Mouse (Mus musculus): Measurements from ENCODE around the gene Tmem79. TPM values are rescaled to one million over a fixed set of nuclear protein-coding genes. Genes with fewer than 3 reads are reported as not detected.

The Tmem79 gene
- polyA plus RNA-seq, 1 experiment: not detected

GRCm38 (mm10) chr3:88352907-88353306, 17.0 kb upstream of the Tmem79 start:
- no peak for TF ChIP-seq POLR2A (IDR thresholded peaks at IDR 0.05; ENCODE audit: insufficient read depth, low read depth, low read length)
- TF ChIP-seq CTCF (IDR thresholded peaks at IDR 0.05; ENCODE audit: insufficient read depth, low read depth, low read length): no peak
- H3K27ac ChIP-seq (ENCODE audit: insufficient read depth, low read depth, low read length): no peak overlapping the region
- 91% methylated on average over 9 of the region's 9 CpGs for WGBS
- no peaks in the 10 kb centered on the region for H3K4me1 ChIP-seq (ENCODE audit: control insufficient read depth, insufficient read depth, low read length)
- H3K4me3 ChIP-seq (ENCODE audit: insufficient read depth, low read depth, low read length): no peak overlapping the region

GRCm38 (mm10) chr3:88350732-88351131, 14.8 kb upstream of the Tmem79 start:
- TF ChIP-seq POLR2A (IDR thresholded peaks at IDR 0.05; ENCODE audit: insufficient read depth, low read depth, low read length) (no peak), CTCF (IDR thresholded peaks at IDR 0.05; ENCODE audit: insufficient read depth, low read depth, low read length) (no peak)
- Histone ChIP-seq H3K4me3 (ENCODE audit: insufficient read depth, low read depth, low read length) (no peak overlapping the region), H3K27ac (ENCODE audit: insufficient read depth, low read depth, low read length) (no peak overlapping the region), H3K4me1 (ENCODE audit: control insufficient read depth, insufficient read depth, low read length) (no peaks in the 10 kb centered on the region)
- 92% methylated on average over 13 of the region's 13 CpGs for WGBS

- Histone ChIP-seq H3K27ac (ENCODE audit: insufficient read depth, low read depth, low read length) (no peak overlapping the region), H3K4me3 (ENCODE audit: insufficient read depth, low read depth, low read length) (no peak overlapping the region)
- WGBS: 46% methylated on average over 3 of the region's 3 CpGs
Measured at GRCm38 (mm10) chr3:88339006-88339405, 3.1 kb upstream of the Tmem79 start.

GRCm38 (mm10) chr3:88338316-88338715, 2.4 kb upstream of the Tmem79 start:
- WGBS: 91% methylated on average over 7 of the region's 7 CpGs

More at GRCm38 (mm10) chr3:88339006-88339405, 3.1 kb upstream of the Tmem79 start:
- H3K4me1 ChIP-seq (ENCODE audit: control insufficient read depth, insufficient read depth, low read length): peaks cover 6% of the 10 kb centered on the region
- no peak for TF ChIP-seq CTCF (IDR thresholded peaks at IDR 0.05; ENCODE audit: insufficient read depth, low read depth, low read length)
- TF ChIP-seq POLR2A (IDR thresholded peaks at IDR 0.05; ENCODE audit: insufficient read depth, low read depth, low read length): no peak

GRCm38 (mm10) chr3:88337367-88338020, 1.5 kb upstream of the Tmem79 start:
- WGBS: 45% methylated on average over 11 of the region's 11 CpGs
- Histone ChIP-seq H3K4me1 (ENCODE audit: control insufficient read depth, insufficient read depth, low read length) (peaks cover 6% of the 10 kb centered on the region), H3K4me3 (ENCODE audit: insufficient read depth, low read depth, low read length) (peak overlapping the region; percentile 30), H3K27ac (ENCODE audit: insufficient read depth, low read depth, low read length) (no peak overlapping the region)
- TF ChIP-seq CTCF (IDR thresholded peaks at IDR 0.05; ENCODE audit: insufficient read depth, low read depth, low read length) (no peak), POLR2A (IDR thresholded peaks at IDR 0.05; ENCODE audit: insufficient read depth, low read depth, low read length) (no peak)

More at GRCm38 (mm10) chr3:88338316-88338715, 2.4 kb upstream of the Tmem79 start:
- H3K4me1 ChIP-seq (ENCODE audit: control insufficient read depth, insufficient read depth, low read length): peaks cover 6% of the 10 kb centered on the region
- H3K27ac ChIP-seq (ENCODE audit: insufficient read depth, low read depth, low read length): no peak overlapping the region
- no peak for TF ChIP-seq CTCF (IDR thresholded peaks at IDR 0.05; ENCODE audit: insufficient read depth, low read depth, low read length)
- TF ChIP-seq POLR2A (IDR thresholded peaks at IDR 0.05; ENCODE audit: insufficient read depth, low read depth, low read length): no peak
- no peak overlapping the region for H3K4me3 ChIP-seq (ENCODE audit: insufficient read depth, low read depth, low read length)

- H3K27ac ChIP-seq (ENCODE audit: insufficient read depth, low read depth, low read length): peak overlapping the region; percentile 97; the same call in 1 of the 2 replicates
- H3K4me3 ChIP-seq (ENCODE audit: insufficient read depth, low read depth, low read length): peak overlapping the region; percentile 92
- TF ChIP-seq POLR2A (IDR thresholded peaks at IDR 0.05; ENCODE audit: insufficient read depth, low read depth, low read length) (no peak), CTCF (IDR thresholded peaks at IDR 0.05; ENCODE audit: insufficient read depth, low read depth, low read length) (no peak)
- peaks cover 6% of the 10 kb centered on the region for H3K4me1 ChIP-seq (ENCODE audit: control insufficient read depth, insufficient read depth, low read length)
- WGBS: under 1% methylated on average over 27 of the region's 27 CpGs
Measured at GRCm38 (mm10) chr3:88335436-88336053, 403 bp downstream of the Tmem79 start.

GRCm38 (mm10) chr3:88334902-88335435, 979 bp downstream of the Tmem79 start:
- no peak overlapping the region for H3K4me3 ChIP-seq (ENCODE audit: insufficient read depth, low read depth, low read length)
- no peak overlapping the region for H3K27ac ChIP-seq (ENCODE audit: insufficient read depth, low read depth, low read length)
- peaks cover 6% of the 10 kb centered on the region for H3K4me1 ChIP-seq (ENCODE audit: control insufficient read depth, insufficient read depth, low read length)
- TF ChIP-seq POLR2A (IDR thresholded peaks at IDR 0.05; ENCODE audit: insufficient read depth, low read depth, low read length) (no peak), CTCF (IDR thresholded peaks at IDR 0.05; ENCODE audit: insufficient read depth, low read depth, low read length) (no peak)
- WGBS: 36% methylated on average over 3 of the region's 3 CpGs

- WGBS: 66% methylated on average over 12 of the region's 12 CpGs
- no peak overlapping the region for H3K4me3 ChIP-seq (ENCODE audit: insufficient read depth, low read depth, low read length)
- H3K27ac ChIP-seq (ENCODE audit: insufficient read depth, low read depth, low read length): no peak overlapping the region
- TF ChIP-seq POLR2A (IDR thresholded peaks at IDR 0.05; ENCODE audit: insufficient read depth, low read depth, low read length) (no peak), CTCF (IDR thresholded peaks at IDR 0.05; ENCODE audit: insufficient read depth, low read depth, low read length) (no peak)
- peaks cover 6% of the 10 kb centered on the region for H3K4me1 ChIP-seq (ENCODE audit: control insufficient read depth, insufficient read depth, low read length)
Measured at GRCm38 (mm10) chr3:88334029-88334658, 1.8 kb downstream of the Tmem79 start.

GRCm38 (mm10) chr3:88331282-88331681, 4.7 kb downstream of the Tmem79 start:
- no peak for TF ChIP-seq CTCF (IDR thresholded peaks at IDR 0.05; ENCODE audit: insufficient read depth, low read depth, low read length)
- no peak for TF ChIP-seq POLR2A (IDR thresholded peaks at IDR 0.05; ENCODE audit: insufficient read depth, low read depth, low read length)
- Histone ChIP-seq H3K4me1 (ENCODE audit: control insufficient read depth, insufficient read depth, low read length) (peaks cover 2% of the 10 kb centered on the region), H3K27ac (ENCODE audit: insufficient read depth, low read depth, low read length) (no peak overlapping the region), H3K4me3 (ENCODE audit: insufficient read depth, low read depth, low read length) (no peak overlapping the region)
- 27% methylated on average over 2 of the region's 2 CpGs for WGBS

Measured in olfactory bulb, adult 2 months (tissue).